Mouse (Mus musculus) kidney, embryonic 14.5 days (tissue): ENCODE measurements around the gene Ipo4. TPM values are rescaled to one million over a fixed set of nuclear protein-coding genes. Genes with fewer than 3 reads are reported as not detected.
A peak's percentile ranks its signal among the peaks of the same experiment; 100 is the strongest.

Experiments used
- ATAC-seq: fragments of 200-750 bp; cut with Nextera tagmentation; 2 replicates; pipeline ENCODE4 v1.8.0; 2017; ENCODE audit warnings: moderate number of reproducible peaks, mild to moderate bottlenecking, moderate TSS enrichment, moderate library complexity; ENCODE audit not compliant: low FRiP score, low TSS enrichment
- H3K27ac ChIP-seq: fragments of 300-500 bp; sonication (generic); 2 replicates; pipeline ENCODE4 v1.5.1; 2014; ENCODE audit warnings: low read depth, mild to moderate bottlenecking, low read length, moderate library complexity, mixed read lengths
- H3K27me3 ChIP-seq: fragments of 300-500 bp; sonication (generic); 2 replicates; pipeline ENCODE4 v1.6.1; 2014; ENCODE audit warnings: mild to moderate bottlenecking, low read length; ENCODE audit not compliant: control insufficient read depth, insufficient read depth
- H3K36me3 ChIP-seq: fragments of 300-500 bp; sonication (generic); 2 replicates; pipeline ENCODE4 v1.6.1; 2014; ENCODE audit warnings: low read length, mixed read lengths; ENCODE audit not compliant: control insufficient read depth, insufficient read depth
- H3K4me1 ChIP-seq: fragments of 300-500 bp; sonication (generic); 2 replicates; pipeline ENCODE4 v1.6.1; 2014; ENCODE audit warnings: low read length, mixed read lengths; ENCODE audit not compliant: control insufficient read depth, insufficient read depth
- H3K4me2 ChIP-seq: fragments of 300-500 bp; sonication (generic); replicated peaks from 2 replicates; pipeline ENCODE4 v1.6.1; 2014; ENCODE audit warnings: low read depth, mild to moderate bottlenecking, low read length
- H3K4me3 ChIP-seq: fragments of 300-500 bp; sonication (generic); 2 replicates; pipeline ENCODE4 v1.5.1; 2014; ENCODE audit warnings: mild to moderate bottlenecking, low read length
- H3K9ac ChIP-seq: fragments of 300-500 bp; sonication (generic); 2 replicates; pipeline ENCODE4 v1.6.1; 2014; ENCODE audit warnings: low read depth, mild to moderate bottlenecking, low read length, moderate library complexity
- H3K9me3 ChIP-seq: fragments of 300-500 bp; sonication (generic); 2 replicates; pipeline ENCODE4 v1.6.1; 2016; ENCODE audit warnings: low read length; ENCODE audit not compliant: control insufficient read depth
- WGBS: fragments of 180-500 bp; shearing (Covaris S2); extraction: QIAGEN DNeasy Blood & Tissue Kit; methylation state at CpG from one replicate; pipeline ENCODE4 v1.1.7; 2014; 5-methylcytosine and 5-hydroxymethylcytosine counted together
- polyA plus RNA-seq: library from polyadenylated mRNA; unstranded; fragments of >200 nt; fragmentation: Nextera tagmentation; extraction: Ambion mirVana; gene quantifications from 2 replicates; pipeline ENCODE4 v1.2.1, GENCODE M21; 2014

Ipo4 gene
- polyA plus RNA-seq, 1 experiment from 2014 or later: 119 TPM

- no peak for ATAC-seq
- WGBS: 74% methylated on average over 7 of the region's 7 CpGs
- Histone ChIP-seq H3K9ac (peak within 1 kb of the TSS; percentile 52; the same call in 1 of the 2 replicates), H3K4me2 (peak within 1 kb of the TSS; percentile 41), H3K4me3 (peak within 1 kb of the TSS; percentile 33), H3K27ac (peak within 1 kb of the TSS; percentile 70), H3K4me1 (peaks cover 5% of the 10 kb centered on the region; the same call in 1 of the 2 replicates), H3K9me3 (no peaks in the 10 kb centered on the region), H3K36me3 (peaks cover 65% of the 10 kb centered on the region), H3K27me3 (no peaks in the 10 kb centered on the region)
Observed at GRCm38 (mm10) chr14:55603271-55603632, 32.5 kb downstream of the Ipo4 start, which contains the start of gene Irf9. Gene Irf9 (plus strand): TSS chr14:55603571.

GRCm38 (mm10) chr14:55598521-55599390, 37.0 kb downstream of the Ipo4 start:
- no peaks in the 10 kb centered on the region for H3K9me3 ChIP-seq
- ATAC-seq: no peak
- WGBS: 88% methylated on average over 21 of the region's 21 CpGs
- no peak overlapping the region for H3K27ac ChIP-seq
- no peak overlapping the region for H3K4me2 ChIP-seq
- H3K9ac ChIP-seq: no peak overlapping the region
- H3K4me1 ChIP-seq: no peaks in the 10 kb centered on the region
- H3K4me3 ChIP-seq: no peak overlapping the region
- H3K36me3 ChIP-seq: peaks cover 79% of the 10 kb centered on the region
- H3K27me3 ChIP-seq: no peaks in the 10 kb centered on the region

- Histone ChIP-seq H3K36me3 (peaks cover 65% of the 10 kb centered on the region), H3K9me3 (no peaks in the 10 kb centered on the region), H3K9ac (no peak overlapping the region), H3K4me1 (peaks cover 10% of the 10 kb centered on the region), H3K27me3 (no peaks in the 10 kb centered on the region), H3K4me3 (no peak overlapping the region), H3K4me2 (no peak overlapping the region), H3K27ac (no peak overlapping the region)
- 80% methylated on average over 13 of the region's 13 CpGs for WGBS
- ATAC-seq: no peak
Observed at GRCm38 (mm10) chr14:55596036-55596690, 39.6 kb downstream of the Ipo4 start.

- H3K4me2 ChIP-seq: peak overlapping the region; percentile 89
- ATAC-seq: no peak
- WGBS: 3% methylated on average over 16 of the region's 16 CpGs
- H3K4me3 ChIP-seq: peak overlapping the region; percentile 96
- H3K9ac ChIP-seq: peak overlapping the region; percentile 80
- peak overlapping the region; percentile 95; the same call in 1 of the 2 replicates for H3K27ac ChIP-seq
- peaks cover 17% of the 10 kb centered on the region for H3K4me1 ChIP-seq
- no peaks in the 10 kb centered on the region for H3K9me3 ChIP-seq
- H3K36me3 ChIP-seq: peaks cover 37% of the 10 kb centered on the region
- no peaks in the 10 kb centered on the region for H3K27me3 ChIP-seq
Observed at GRCm38 (mm10) chr14:55592226-55592625, 43.5 kb downstream of the Ipo4 start.

GRCm38 (mm10) chr14:55591331-55591891, 44.3 kb downstream of the Ipo4 start, which contains the start of gene Rnf31:
Gene Rnf31 (plus strand): TSS chr14:55591708.
- Histone ChIP-seq H3K36me3 (peaks cover 32% of the 10 kb centered on the region), H3K4me2 (peak within 1 kb of the TSS; percentile 89), H3K4me3 (peak within 1 kb of the TSS; percentile 96), H3K27ac (peak within 1 kb of the TSS; percentile 95), H3K27me3 (no peaks in the 10 kb centered on the region), H3K9me3 (no peaks in the 10 kb centered on the region), H3K9ac (peak within 1 kb of the TSS; percentile 80), H3K4me1 (peaks cover 17% of the 10 kb centered on the region)
- under 1% methylated on average over 33 of the region's 33 CpGs for WGBS
- ATAC-seq: peak; percentile 90

GRCm38 (mm10) chr14:55590748-55591330, 44.9 kb downstream of the Ipo4 start, which contains the start of gene Psme2:
Gene Psme2 (minus strand): TSS chr14:55591113.
- H3K9ac ChIP-seq: peak within 1 kb of the TSS; percentile 80
- no peaks in the 10 kb centered on the region for H3K9me3 ChIP-seq
- peak within 1 kb of the TSS; percentile 95 for H3K27ac ChIP-seq
- peak within 1 kb of the TSS; percentile 89 for H3K4me2 ChIP-seq
- H3K27me3 ChIP-seq: no peaks in the 10 kb centered on the region
- WGBS: under 1% methylated on average over 22 of the region's 22 CpGs
- peaks cover 26% of the 10 kb centered on the region for H3K36me3 ChIP-seq
- peak within 1 kb of the TSS; percentile 96 for H3K4me3 ChIP-seq
- H3K4me1 ChIP-seq: peaks cover 17% of the 10 kb centered on the region
- peak; percentile 97 for ATAC-seq

GRCm38 (mm10) chr14:55589771-55590448, 45.8 kb downstream of the Ipo4 start:
- H3K4me1 ChIP-seq: peaks cover 17% of the 10 kb centered on the region
- no peaks in the 10 kb centered on the region for H3K27me3 ChIP-seq
- 82% methylated on average over 11 of the region's 11 CpGs for WGBS
- H3K27ac ChIP-seq: peak overlapping the region; percentile 71; the same call in 1 of the 2 replicates
- H3K4me3 ChIP-seq: peak overlapping the region; percentile 96
- H3K9me3 ChIP-seq: no peaks in the 10 kb centered on the region
- peaks cover 17% of the 10 kb centered on the region for H3K36me3 ChIP-seq
- no peak for ATAC-seq
- peak overlapping the region; percentile 89 for H3K4me2 ChIP-seq
- H3K9ac ChIP-seq: peak overlapping the region; percentile 75; the same call in 1 of the 2 replicates

GRCm38 (mm10) chr14:55589271-55589670, 46.5 kb downstream of the Ipo4 start:
- peaks cover 17% of the 10 kb centered on the region for H3K4me1 ChIP-seq
- no peak overlapping the region for H3K9ac ChIP-seq
- no peak for ATAC-seq
- H3K27me3 ChIP-seq: no peaks in the 10 kb centered on the region
- no peak overlapping the region for H3K4me3 ChIP-seq
- H3K36me3 ChIP-seq: peaks cover 11% of the 10 kb centered on the region
- no peaks in the 10 kb centered on the region for H3K9me3 ChIP-seq
- H3K4me2 ChIP-seq: no peak overlapping the region
- 94% methylated on average over 5 of the region's 5 CpGs for WGBS
- no peak overlapping the region for H3K27ac ChIP-seq
